Mouse (Mus musculus): Measurements from ENCODE around the gene Ddx5. TPM values are rescaled to one million over a fixed set of nuclear protein-coding genes. Genes with fewer than 3 reads are reported as not detected.
A peak's percentile ranks its signal among the peaks of the same experiment; 100 is the strongest.

Gene Ddx5
- polyA plus RNA-seq, 1 experiment from 2014 or later, result 163 TPM

DNA sequence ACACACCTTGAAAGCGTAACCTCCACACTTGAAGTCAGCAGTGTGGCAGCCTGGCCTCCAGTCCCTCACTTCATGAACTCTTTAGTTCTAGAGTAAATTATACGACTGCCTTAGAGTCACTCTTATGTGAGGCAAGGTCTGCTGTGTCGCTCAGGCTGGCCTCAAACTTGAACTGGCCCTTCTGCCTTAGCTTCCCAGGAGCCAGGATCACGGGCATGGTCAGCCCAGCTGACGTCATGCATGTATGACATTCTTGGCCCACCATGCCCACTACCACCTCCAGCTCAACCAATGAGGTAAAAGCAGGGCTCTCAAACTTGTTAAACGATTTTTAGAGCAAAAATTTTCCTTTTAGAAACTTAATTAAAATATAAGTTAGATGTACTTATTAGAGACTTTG is 32.4 kb upstream of the Ddx5 start:
- Histone ChIP-seq H3K27me3 (replicated peaks; ENCODE audit: control insufficient read depth, insufficient read depth, low read length) (no peaks in the 10 kb centered on the region), H3K4me1 (replicated peaks; ENCODE audit: control insufficient read depth, insufficient read depth, low read length) (no peaks in the 10 kb centered on the region), H3K9me3 (ENCODE audit: control insufficient read depth) (no peaks in the 10 kb centered on the region), H3K9ac (ENCODE audit: low read depth, low read length) (no peak overlapping the region), H3K36me3 (ENCODE audit: control insufficient read depth, insufficient read depth) (peaks cover 69% of the 10 kb centered on the region), H3K4me3 (ENCODE audit: low read depth, low read length) (no peak overlapping the region), H3K4me2 (replicated peaks; ENCODE audit: low read depth) (no peak overlapping the region), H3K27ac (ENCODE audit: low read depth, low read length) (no peak overlapping the region)
- no peak for TF ChIP-seq CTCF (IDR thresholded peaks at IDR 0.05; ENCODE audit: low read depth)
- ATAC-seq, result no peak
- WGBS, result 81% methylated on average over 6 of the region's 6 CpGs

DNA sequence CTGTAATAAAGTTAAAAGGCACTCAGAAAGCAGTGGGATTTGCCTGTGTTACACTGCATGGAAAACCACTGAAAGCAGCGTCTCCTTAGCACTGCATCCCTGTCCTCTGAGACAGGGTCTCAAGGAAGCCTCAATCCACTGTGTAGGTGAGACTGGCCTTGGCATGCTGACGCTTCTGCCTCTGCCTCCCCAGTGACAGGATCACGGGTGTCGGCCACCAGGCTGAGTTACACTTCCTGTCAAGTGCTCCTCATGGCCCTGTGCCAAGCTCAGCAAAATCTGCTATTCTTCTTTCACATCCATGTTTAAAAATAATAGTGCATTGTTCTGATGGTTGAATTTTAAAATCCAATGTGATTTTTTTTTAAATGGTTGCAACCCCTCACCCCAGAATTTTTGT is 32.0 kb upstream of the Ddx5 start:
- no peaks in the 10 kb centered on the region for H3K27me3 ChIP-seq (replicated peaks; ENCODE audit: control insufficient read depth, insufficient read depth, low read length)
- H3K36me3 ChIP-seq (ENCODE audit: control insufficient read depth, insufficient read depth), result peaks cover 74% of the 10 kb centered on the region
- ATAC-seq, result no peak
- H3K9ac ChIP-seq (ENCODE audit: low read depth, low read length), result no peak overlapping the region
- no peaks in the 10 kb centered on the region for H3K9me3 ChIP-seq (ENCODE audit: control insufficient read depth)
- H3K4me1 ChIP-seq (replicated peaks; ENCODE audit: control insufficient read depth, insufficient read depth, low read length), result no peaks in the 10 kb centered on the region
- H3K4me3 ChIP-seq (ENCODE audit: low read depth, low read length), result no peak overlapping the region
- WGBS, result 34% methylated on average over 4 of the region's 4 CpGs
- TF ChIP-seq CTCF (IDR thresholded peaks at IDR 0.05; ENCODE audit: low read depth), result no peak
- H3K27ac ChIP-seq (ENCODE audit: low read depth, low read length), result no peak overlapping the region
- no peak overlapping the region for H3K4me2 ChIP-seq (replicated peaks; ENCODE audit: low read depth)

DNA sequence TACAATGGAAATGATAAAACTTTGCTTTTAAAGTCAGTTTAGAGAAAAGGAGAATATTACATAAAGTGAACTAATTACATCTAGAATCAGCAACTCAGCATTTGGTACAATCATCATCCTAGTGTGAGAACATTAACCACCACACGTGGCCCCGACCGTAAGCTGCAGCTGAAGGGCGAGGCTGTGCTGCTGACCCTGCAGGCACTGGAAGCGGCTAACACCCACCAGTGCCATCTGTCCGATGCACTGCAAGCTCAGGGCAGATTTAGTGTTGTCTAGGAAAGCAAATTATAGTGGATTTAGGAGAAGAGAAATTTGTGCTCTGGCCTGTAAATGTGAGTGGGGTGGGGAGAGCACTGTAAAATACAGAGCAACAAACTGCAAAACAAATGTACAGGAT is 31.3 kb upstream of the Ddx5 start:
- Histone ChIP-seq H3K9ac (ENCODE audit: low read depth, low read length) (no peak overlapping the region), H3K9me3 (ENCODE audit: control insufficient read depth) (no peaks in the 10 kb centered on the region), H3K4me2 (replicated peaks; ENCODE audit: low read depth) (no peak overlapping the region), H3K4me3 (ENCODE audit: low read depth, low read length) (no peak overlapping the region), H3K4me1 (replicated peaks; ENCODE audit: control insufficient read depth, insufficient read depth, low read length) (0 out of 2 replicates have a peak, but pooled peaks cover 1% of the 10 kb centered on the region), H3K36me3 (ENCODE audit: control insufficient read depth, insufficient read depth) (peaks cover 80% of the 10 kb centered on the region), H3K27ac (ENCODE audit: low read depth, low read length) (no peak overlapping the region), H3K27me3 (replicated peaks; ENCODE audit: control insufficient read depth, insufficient read depth, low read length) (no peaks in the 10 kb centered on the region)
- no peak for TF ChIP-seq CTCF (IDR thresholded peaks at IDR 0.05; ENCODE audit: low read depth)
- no peak for ATAC-seq
- 53% methylated on average over 6 of the region's 6 CpGs for WGBS

DNA sequence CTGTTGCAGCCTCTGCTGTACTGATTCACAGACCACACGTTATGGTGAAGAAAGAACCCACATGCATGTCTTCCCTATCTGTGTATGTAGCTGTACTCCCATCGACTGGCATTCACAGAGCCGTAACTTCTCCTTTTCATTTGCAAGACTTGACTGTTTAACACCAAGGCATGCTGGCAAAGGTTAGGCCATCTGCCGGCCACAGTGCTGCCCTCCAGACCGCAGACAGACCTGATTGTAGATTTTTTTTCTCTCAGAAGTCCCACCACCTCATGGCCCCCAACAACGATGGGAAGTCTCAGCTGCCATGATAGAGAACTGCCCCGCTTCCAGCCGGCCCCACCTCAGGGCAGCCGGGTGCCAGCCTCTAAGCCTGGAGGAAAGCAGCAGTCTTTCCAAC is 30.6 kb upstream of the Ddx5 start:
- Histone ChIP-seq H3K9ac (ENCODE audit: low read depth, low read length) (no peak overlapping the region), H3K27me3 (replicated peaks; ENCODE audit: control insufficient read depth, insufficient read depth, low read length) (no peaks in the 10 kb centered on the region), H3K4me2 (replicated peaks; ENCODE audit: low read depth) (no peak overlapping the region), H3K27ac (ENCODE audit: low read depth, low read length) (no peak overlapping the region; the same call in 1 of the 2 replicates), H3K9me3 (ENCODE audit: control insufficient read depth) (no peaks in the 10 kb centered on the region), H3K4me3 (ENCODE audit: low read depth, low read length) (no peak overlapping the region), H3K4me1 (replicated peaks; ENCODE audit: control insufficient read depth, insufficient read depth, low read length) (0 out of 2 replicates have a peak, but pooled peaks cover 4% of the 10 kb centered on the region), H3K36me3 (ENCODE audit: control insufficient read depth, insufficient read depth) (peaks cover 82% of the 10 kb centered on the region)
- 86% methylated on average over 9 of the region's 9 CpGs for WGBS
- ATAC-seq, result no peak
- TF ChIP-seq CTCF (IDR thresholded peaks at IDR 0.05; ENCODE audit: low read depth), result no peak

DNA sequence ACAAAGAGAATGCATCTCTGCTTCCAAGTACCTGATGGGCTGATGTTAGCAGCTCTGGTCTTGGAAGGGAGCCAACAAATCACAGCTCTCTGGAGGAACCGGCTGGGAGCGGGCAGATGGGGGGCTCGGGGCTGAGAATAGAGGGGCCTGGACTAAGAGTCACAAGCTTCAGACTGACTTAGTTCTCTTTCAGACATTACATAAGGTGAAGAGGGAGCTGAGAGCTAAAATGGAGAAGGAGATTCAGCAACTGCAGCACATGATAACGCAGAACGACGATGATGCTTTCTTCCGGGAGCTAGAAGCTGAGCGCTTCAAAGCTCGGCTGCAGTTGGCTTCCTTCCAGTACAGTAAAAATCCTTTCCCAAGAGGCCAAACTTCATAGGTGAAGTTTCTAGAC is 29.4 kb upstream of the Ddx5 start:
- TF ChIP-seq CTCF (IDR thresholded peaks at IDR 0.05; ENCODE audit: low read depth), result no peak
- H3K36me3 ChIP-seq (ENCODE audit: control insufficient read depth, insufficient read depth), result peaks cover 73% of the 10 kb centered on the region
- H3K9me3 ChIP-seq (ENCODE audit: control insufficient read depth), result no peaks in the 10 kb centered on the region
- H3K4me3 ChIP-seq (ENCODE audit: low read depth, low read length), result no peak overlapping the region
- no peak overlapping the region for H3K4me2 ChIP-seq (replicated peaks; ENCODE audit: low read depth)
- H3K4me1 ChIP-seq (replicated peaks; ENCODE audit: control insufficient read depth, insufficient read depth, low read length), result 0 out of 2 replicates have a peak, but pooled peaks cover 4% of the 10 kb centered on the region
- H3K27me3 ChIP-seq (replicated peaks; ENCODE audit: control insufficient read depth, insufficient read depth, low read length), result no peaks in the 10 kb centered on the region
- 46% methylated on average over 9 of the region's 9 CpGs for WGBS
- ATAC-seq, result no peak
- 0 out of 2 replicates have a peak overlapping the region, but pooled peaks have one; percentile 54 for H3K27ac ChIP-seq (ENCODE audit: low read depth, low read length)
- H3K9ac ChIP-seq (ENCODE audit: low read depth, low read length), result no peak overlapping the region

DNA sequence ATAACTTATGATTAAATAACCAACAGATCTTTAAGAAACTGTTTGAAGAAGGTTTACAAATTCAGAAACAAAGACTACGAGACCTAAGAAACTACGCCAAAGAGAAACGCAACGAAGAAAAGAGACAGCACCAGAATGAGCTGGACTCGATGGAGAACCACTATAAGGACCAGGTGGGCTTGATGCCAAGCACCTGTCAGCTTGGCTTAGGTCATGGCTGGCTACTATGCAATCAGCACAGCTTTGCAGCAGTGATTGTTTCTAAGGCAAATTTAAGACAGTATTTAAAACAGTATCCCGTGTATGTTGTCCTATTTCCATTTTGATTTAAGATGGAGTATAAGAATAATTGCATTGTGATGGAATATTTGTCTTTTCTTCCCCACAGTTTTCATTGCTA is 28.8 kb upstream of the Ddx5 start:
- 86% methylated on average over 6 of the region's 6 CpGs for WGBS
- no peak overlapping the region for H3K4me2 ChIP-seq (replicated peaks; ENCODE audit: low read depth)
- peaks cover 68% of the 10 kb centered on the region for H3K36me3 ChIP-seq (ENCODE audit: control insufficient read depth, insufficient read depth)
- no peak for ATAC-seq
- no peaks in the 10 kb centered on the region for H3K9me3 ChIP-seq (ENCODE audit: control insufficient read depth)
- no peak overlapping the region for H3K9ac ChIP-seq (ENCODE audit: low read depth, low read length)
- H3K4me1 ChIP-seq (replicated peaks; ENCODE audit: control insufficient read depth, insufficient read depth, low read length), result 0 out of 2 replicates have a peak, but pooled peaks cover 4% of the 10 kb centered on the region
- no peak overlapping the region for H3K4me3 ChIP-seq (ENCODE audit: low read depth, low read length)
- H3K27ac ChIP-seq (ENCODE audit: low read depth, low read length), result no peak overlapping the region
- no peaks in the 10 kb centered on the region for H3K27me3 ChIP-seq (replicated peaks; ENCODE audit: control insufficient read depth, insufficient read depth, low read length)
- no peak for TF ChIP-seq CTCF (IDR thresholded peaks at IDR 0.05; ENCODE audit: low read depth)

DNA sequence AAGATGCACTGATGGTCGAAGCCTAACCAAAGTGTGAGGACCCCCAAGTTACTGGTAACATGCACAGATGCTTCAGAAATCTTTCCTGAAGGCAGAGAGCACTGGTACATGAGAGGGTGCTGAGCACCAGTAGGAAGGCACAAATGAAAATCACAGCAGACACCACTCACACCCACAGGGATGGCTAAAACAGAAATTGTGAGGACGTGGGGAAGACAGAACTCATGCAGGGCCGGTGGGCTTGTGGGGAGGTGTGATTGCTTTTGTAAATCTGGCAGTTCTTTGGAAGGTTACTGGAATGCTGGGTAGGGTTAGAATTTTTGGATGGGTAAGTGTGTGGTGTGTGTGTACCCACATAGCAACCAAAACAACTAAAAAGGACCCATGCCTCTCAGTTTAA is 28.2 kb upstream of the Ddx5 start:
- no peaks in the 10 kb centered on the region for H3K9me3 ChIP-seq (ENCODE audit: control insufficient read depth)
- H3K27ac ChIP-seq (ENCODE audit: low read depth, low read length), result no peak overlapping the region
- peaks cover 66% of the 10 kb centered on the region for H3K36me3 ChIP-seq (ENCODE audit: control insufficient read depth, insufficient read depth)
- no peak overlapping the region for H3K4me2 ChIP-seq (replicated peaks; ENCODE audit: low read depth)
- H3K27me3 ChIP-seq (replicated peaks; ENCODE audit: control insufficient read depth, insufficient read depth, low read length), result no peaks in the 10 kb centered on the region
- ATAC-seq, result no peak
- 0 out of 2 replicates have a peak, but pooled peaks cover 4% of the 10 kb centered on the region for H3K4me1 ChIP-seq (replicated peaks; ENCODE audit: control insufficient read depth, insufficient read depth, low read length)
- no peak for TF ChIP-seq CTCF (IDR thresholded peaks at IDR 0.05; ENCODE audit: low read depth)
- 97% methylated on average over 3 of the region's 3 CpGs for WGBS
- no peak overlapping the region for H3K9ac ChIP-seq (ENCODE audit: low read depth, low read length)
- no peak overlapping the region for H3K4me3 ChIP-seq (ENCODE audit: low read depth, low read length)
